Mouse (Mus musculus) myocyte (in vitro differentiated cells): ENCODE results near the gene Klk1b1.

Source experiments
- CEBPB ChIP-seq: IDR thresholded peaks from 2 replicates; pipeline ENCODE4 v1.6.1; 2011; ENCODE audit warnings: mild to moderate bottlenecking, moderate library complexity; ENCODE audit not compliant: poor library complexity, insufficient read depth, severe bottlenecking
- MAX ChIP-seq: IDR thresholded peaks from one replicate; pipeline ENCODE4 v1.6.1; 2011; ENCODE audit warnings: low read depth, mild to moderate bottlenecking, control low read depth
- MYOG ChIP-seq, 3 experiments: IDR thresholded peaks; one replicate each; pipeline ENCODE4 v1.6.1; 2011; ENCODE audit warnings: control low read depth in 2 of 3, low read depth in 2 of 3, mild to moderate bottlenecking in 2 of 3; ENCODE audit not compliant: insufficient read length in 2 of 3, control insufficient read depth in 1 of 3, insufficient read depth in 1 of 3
- POLR2A ChIP-seq: IDR thresholded peaks from one replicate; pipeline ENCODE4 v1.6.1; 2011; ENCODE audit warnings: low read depth, mild to moderate bottlenecking, control low read depth, moderate library complexity; ENCODE audit not compliant: insufficient read length
- TCF12 ChIP-seq: IDR thresholded peaks from one replicate; pipeline ENCODE4 v1.6.1; 2011; ENCODE audit warnings: mild to moderate bottlenecking, control low read depth; ENCODE audit not compliant: poor library complexity, insufficient read depth, severe bottlenecking
- USF1 ChIP-seq: IDR thresholded peaks from one replicate; pipeline ENCODE4 v1.6.1; 2011; ENCODE audit warnings: low read depth, mild to moderate bottlenecking, control low read depth, moderate library complexity

DNA sequence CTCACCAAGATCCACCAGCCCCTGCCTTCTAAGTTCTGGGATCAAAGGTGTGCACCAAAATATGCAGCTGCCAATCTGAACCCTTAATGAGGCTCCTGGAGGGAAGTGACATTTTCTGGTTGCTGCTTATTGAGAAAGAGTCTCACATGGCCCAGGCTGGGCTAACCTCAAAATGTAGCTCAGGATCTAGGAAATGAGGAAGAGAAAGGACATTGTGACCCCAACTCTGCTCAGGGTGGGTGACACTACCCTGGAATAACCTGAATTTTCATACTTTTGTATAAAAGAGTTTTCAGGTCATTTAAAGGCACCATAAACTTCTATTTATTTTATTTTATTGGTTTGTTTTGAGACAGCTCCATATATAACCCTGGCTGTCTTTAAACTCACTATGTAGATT lies 19.1 kb downstream of the Klk1b1 start:
- TF ChIP-seq POLR2A (no peak), MYOG (IDR thresholded peaks at IDR 0.05; ENCODE audit: control insufficient read depth in 1 of 3, insufficient read depth in 1 of 3, insufficient read length in 2 of 3, low read depth in 2 of 3) (no peak), MAX (no peak), USF1 (no peak), CEBPB (no peak), TCF12 (no peak)
